Mouse (Mus musculus) kidney, postnatal 4 days (tissue): ENCODE measurements around the gene Tmprss15.

ENCODE experiments used
- DNase-seq, 2 experiments: peaks; one replicate each; pipeline ENCODE4 v3.0.0; 2021; ENCODE audit warnings: mixed read lengths in 2 of 2

Tmprss15 gene

DNA sequence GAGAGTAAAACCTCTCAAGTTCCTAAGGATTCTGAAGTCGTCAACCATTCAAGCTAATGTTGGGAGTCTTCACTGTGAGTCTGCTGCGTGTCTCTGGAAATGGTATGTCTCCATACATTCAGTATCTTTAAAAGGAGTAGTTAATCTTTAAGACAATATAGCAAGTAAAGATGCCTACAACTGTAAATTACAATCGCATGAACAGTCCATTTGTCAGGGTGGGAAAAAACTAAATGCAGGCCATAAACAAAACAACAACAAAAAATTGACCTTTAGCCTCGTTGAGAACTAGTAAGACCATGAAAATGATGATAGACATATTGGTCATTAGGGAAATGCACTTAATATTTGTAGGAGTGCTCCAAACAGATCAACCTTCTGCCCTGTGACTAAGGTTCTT, at the start of gene Tmprss15:
Gene Tmprss15 (minus strand): TSS at position 101 of the 400 bp plus-strand sequence.
- DNase-seq: no peak

GRCm38 (mm10) chr16:79114879-79115278, 24.0 kb upstream of the Tmprss15 start:
- DNase-seq: no peak

DNA sequence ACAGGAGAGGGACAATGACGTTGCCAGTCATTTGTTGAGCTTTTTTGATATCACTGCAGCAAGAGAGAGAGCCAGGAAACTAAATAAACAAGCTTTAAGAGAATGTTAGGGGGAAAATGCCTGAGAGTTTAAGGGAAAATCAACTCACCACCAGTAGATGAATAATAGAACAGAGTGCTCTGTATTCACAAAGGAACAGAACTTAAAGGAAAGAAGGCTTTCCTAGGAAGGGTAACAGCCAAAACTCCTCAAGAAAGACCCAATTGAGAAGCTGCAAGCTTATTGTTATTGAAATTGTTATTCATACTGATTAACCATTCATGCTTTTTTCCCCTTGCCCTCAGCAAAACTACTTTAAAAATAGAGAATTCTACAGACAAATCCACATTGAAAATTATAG, 18.6 kb upstream of the Tmprss15 start:
- DNase-seq: no peak

DNA sequence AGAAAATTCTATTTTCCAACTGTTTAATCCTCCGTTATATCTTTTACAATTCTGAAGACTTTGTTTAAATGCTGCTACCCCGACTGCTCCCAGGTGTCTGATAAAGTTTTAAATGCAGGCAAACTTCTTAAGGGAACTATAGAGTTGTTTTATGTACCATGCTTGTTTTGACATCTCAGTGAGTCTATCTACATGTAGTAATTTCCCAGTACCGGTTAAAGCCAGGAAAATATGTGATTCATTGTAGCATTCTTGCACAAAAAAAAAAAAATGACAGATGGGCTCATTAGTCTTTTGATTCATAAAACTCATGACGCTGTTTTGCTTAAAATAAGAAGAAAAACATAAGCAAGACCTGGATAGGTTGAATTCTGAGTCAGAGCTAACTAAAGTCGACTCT, 18.1 kb upstream of the Tmprss15 start:
- no peak for DNase-seq

GRCm38 (mm10) chr16:79100325-79100724, 9.4 kb upstream of the Tmprss15 start:
- DNase-seq: no peak

GRCm38 (mm10) chr16:79098321-79098720, 7.4 kb upstream of the Tmprss15 start:
- no peak for DNase-seq

DNA sequence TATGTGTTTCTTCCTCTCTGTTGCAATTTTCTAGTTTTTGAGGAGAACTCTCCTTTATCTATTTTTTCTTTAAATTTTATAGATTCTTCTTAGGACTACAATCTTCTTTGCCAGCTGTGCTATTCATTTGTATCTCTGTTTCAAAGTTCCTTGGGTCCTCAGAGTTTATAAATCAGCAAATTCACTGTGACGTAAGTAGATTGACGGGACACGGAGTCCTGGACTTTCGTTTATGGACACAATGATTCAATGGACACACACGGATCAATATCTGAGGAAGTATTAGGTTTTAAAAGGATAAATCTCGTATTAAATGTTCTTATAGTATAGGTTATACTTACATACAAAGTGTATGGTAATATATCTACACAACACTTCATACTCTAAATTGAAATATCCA, 4.3 kb downstream of the Tmprss15 start:
- DNase-seq: no peak

DNA sequence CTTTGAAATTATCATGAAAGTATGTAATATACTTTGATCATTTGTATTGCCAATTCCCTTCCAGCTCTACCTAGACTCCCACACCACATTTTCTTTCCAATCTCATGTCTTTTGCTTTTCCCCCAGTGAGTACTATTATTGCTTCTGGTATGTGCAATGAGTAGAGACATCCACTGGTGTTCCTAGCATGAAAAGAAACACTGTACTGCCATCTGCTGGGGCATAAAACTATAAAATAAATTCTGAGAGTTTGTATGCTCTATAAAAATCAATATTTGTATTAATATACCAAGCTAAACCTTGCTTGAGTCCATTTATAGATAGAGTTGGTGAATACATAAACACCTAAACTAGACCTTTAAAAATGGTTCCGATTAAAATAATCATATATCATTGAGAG, 27.0 kb downstream of the Tmprss15 start:
- no peak for DNase-seq

DNA sequence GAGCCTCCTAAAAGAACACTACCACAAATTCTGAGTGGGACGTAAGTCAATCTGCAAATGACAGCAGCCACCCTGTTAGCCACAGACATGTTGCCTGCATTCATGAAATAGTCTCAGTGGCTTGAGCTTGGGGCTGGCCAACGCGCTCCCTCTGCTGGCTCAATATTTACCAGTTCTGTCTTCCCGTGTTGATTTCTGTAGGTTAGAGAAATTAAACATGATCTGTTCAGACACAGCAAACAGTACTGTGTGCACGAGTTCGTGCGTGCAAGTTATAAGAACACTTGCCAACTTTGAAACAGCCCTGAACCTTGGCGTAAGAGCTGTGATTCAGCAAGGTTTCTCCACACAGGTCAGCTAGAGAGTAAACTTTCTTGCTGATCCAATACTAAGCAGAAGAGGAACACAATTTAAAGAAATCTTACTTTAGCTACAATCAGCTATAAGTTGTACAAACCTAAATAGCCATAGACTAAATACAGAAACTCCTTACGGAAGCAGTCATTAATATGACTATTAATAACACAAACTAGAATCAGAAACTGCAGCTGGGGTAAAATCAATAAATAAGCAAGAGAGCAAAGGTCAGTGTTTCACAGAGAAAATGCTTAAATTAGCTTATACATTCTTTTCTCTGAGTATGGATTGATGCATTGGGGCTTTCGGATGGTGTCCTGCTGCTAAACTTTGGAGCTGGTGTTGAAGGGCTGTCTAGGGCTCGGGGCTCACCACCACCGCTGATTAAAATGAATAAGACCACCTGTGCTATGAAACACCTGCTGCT, 31.9 kb downstream of the Tmprss15 start:
- DNase-seq: peak; percentile 21 to 42

DNA sequence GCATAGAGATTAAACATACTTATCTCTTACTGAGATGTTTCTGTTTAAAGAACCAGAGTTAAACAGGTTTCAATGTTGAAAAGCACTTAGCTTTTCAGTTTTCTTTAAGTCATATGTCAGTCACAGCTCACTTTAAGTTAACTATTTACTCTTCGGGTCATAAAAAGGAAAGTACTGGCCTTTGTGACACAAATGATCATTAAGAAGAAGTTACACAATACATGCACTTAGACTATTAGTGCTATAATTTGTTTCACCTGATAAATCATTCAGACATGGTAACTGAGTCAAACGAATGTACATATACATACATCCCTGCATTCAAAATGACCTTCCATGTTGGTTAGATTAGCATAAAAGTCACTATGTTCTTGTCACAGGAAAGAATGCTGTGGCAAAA, 58.3 kb downstream of the Tmprss15 start:
- DNase-seq: no peak

- DNase-seq: no peak
Observed at GRCm38 (mm10) chr16:79002812-79003211, 88.1 kb downstream of the Tmprss15 start.

DNA sequence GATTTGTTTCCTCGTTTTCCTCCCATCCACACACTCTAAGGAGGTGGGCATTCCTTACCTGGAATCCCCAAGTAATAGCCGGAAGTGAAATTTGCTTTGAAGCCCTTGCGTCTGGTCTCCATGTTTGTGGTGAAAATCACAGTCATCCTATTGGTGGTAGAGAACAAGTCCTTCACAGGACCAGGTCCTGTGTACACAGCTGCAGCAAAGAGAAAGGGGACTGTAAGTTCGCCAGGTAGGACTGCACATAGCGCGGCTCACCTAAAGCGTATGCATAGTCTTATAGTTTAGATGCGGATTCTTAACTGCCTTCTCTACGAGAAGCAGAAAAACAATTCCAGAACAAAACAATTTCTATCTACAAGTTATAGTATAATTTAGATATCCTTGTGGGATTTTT, 89.2 kb downstream of the Tmprss15 start:
- DNase-seq: no peak

DNA sequence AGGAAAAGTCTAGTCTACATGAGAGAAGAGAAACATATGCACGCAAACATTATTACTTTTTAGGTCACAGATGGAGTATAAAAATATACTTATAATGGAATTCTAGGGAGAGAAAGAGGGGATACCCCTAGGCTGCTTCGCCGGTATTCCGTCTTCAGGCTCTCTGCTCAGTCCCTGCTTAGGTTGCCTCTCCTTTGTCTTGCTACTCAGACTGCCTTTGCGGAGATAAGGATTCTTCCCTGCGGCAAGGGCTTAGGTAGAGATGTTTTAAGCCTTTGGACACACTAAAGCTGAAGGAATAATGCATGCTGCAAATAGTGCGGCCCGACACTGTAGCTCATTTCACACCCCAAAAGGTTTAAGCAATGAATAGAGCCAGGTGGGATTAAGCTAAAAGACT, 114.5 kb downstream of the Tmprss15 start:
- DNase-seq: no peak

- DNase-seq: no peak
Observed at GRCm38 (mm10) chr16:78974099-78974498, 116.8 kb downstream of the Tmprss15 start.

DNA sequence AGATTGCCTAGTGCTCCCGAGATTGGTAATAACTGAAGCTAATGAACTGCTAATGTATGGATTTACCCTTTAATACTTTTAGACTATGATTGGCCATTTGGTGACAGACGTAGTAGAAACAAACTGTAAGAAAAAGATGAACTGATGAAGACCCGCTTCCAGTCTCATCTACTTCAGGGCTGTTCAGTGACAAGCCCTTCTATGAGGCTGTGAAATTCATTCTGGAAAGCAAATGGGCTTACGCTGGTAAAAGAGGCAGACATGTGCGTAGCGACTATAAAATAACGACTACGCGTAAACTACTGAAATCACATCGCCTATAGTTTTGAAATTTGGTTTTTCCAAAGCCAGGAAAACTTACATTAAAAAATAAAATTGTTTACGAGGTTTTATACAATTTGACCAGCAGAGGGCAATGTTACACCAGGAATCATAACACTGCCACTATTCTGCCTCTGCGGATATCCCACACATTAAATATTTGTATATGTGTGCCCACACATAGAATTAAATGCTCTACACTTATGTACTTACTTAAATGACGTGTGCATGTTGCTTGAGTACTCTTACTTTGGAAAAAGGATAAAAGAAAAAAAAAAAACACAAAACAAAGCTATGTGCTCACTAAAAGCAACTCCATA, 121.7 kb downstream of the Tmprss15 start:
- no peak for DNase-seq

GRCm38 (mm10) chr16:78957434-78957833, 133.5 kb downstream of the Tmprss15 start:
- DNase-seq: no peak

GRCm38 (mm10) chr16:78950359-78950758, 140.5 kb downstream of the Tmprss15 start:
- no peak for DNase-seq

GRCm38 (mm10) chr16:78937755-78938154, 153.1 kb downstream of the Tmprss15 start:
- no peak for DNase-seq

DNA sequence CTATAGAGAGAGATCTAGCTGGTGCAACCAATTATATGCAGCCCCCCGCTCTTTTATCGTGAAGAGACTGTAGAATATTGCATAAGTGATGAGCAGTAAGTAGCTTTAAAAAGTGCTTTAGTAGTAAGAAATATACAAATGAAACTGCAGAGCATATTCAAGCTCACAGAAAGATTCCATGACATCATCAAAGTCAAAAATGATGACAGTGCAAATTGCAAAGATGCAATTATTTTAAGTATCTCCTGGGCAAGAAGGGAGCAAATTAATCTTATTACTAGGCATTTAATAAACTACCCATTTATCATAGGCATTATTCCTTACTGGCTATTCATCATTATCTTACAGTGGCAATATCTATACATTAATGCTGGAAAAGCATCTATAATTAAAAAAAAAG, 156.6 kb downstream of the Tmprss15 start:
- no peak for DNase-seq

- peak in 1 of 2 experiments; percentile 8 for DNase-seq
Observed at GRCm38 (mm10) chr16:78931287-78932025, 159.4 kb downstream of the Tmprss15 start.

- peak; percentile 43 to 57 for DNase-seq
Observed at GRCm38 (mm10) chr16:78930382-78931286, 160.3 kb downstream of the Tmprss15 start, which contains the start of gene Chodl. Gene Chodl, plus strand, starts transcription at chr16:78930948.

DNA sequence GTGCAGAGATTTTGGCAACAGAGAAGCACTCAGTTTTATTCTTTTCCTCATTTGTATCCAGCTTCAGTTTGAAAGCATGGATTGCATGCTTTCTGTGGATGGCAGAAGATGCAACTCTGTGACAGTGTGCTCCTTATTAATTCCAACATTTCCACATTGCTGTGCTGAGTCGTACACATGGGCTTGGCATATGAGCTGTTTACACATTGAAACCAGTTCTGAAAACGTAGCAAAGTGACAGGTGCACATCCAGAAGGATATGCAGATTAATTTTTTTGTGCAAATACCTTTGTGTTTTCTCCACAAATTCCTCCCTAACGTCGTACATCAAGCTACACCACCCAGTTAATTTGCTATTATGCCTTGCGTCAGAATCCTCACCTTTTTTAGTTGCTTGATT, 168.3 kb downstream of the Tmprss15 start:
- DNase-seq: no peak
